Mouse (Mus musculus) gastrocnemius, postnatal 14 days (tissue): ENCODE measurements at regions not wholly inside any gene's neighbourhood (a gene's known extent, or its start where the extent isn't known, plus 50 kb on each side); places are given as distances from the start of the nearest gene placed in this dataset.
A peak's percentile ranks its signal among the peaks of the same experiment; 100 is the strongest.

Experiments used
- DNase-seq: peaks from one replicate; pipeline ENCODE4 v3.0.0; 2021; ENCODE audit warnings: mixed read lengths
- intact Hi-C: fragments of 180-260 bp; cut with DNase I; formaldehyde crosslinking; loops from one replicate; pipeline ENCODE4 v1.15.1; 2025; ENCODE audit warnings: low total_unique reads

DNA sequence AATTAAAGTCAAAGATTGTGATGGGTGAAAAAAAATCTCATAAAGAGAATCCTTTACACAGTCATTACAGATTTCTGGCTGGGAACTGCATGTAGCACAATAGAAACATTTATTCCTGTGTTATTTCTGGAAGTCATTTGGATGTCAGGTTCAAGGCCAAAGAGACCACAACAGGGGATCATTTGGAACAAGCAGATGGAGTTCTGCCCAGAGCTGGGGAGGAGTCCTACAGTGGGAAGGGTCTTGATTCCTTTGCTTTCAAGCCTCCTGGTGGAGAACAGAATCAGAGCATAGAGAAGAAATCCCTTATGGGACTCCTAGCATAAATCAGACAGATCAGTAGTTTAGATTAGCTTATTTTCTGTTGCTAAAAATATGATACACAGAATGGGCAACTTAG is 392.4 kb downstream of the Rwdd3 start:
- no peak for DNase-seq
- intact Hi-C loops: no loop called here

- intact Hi-C loops: no loop called here
Observed at GRCm38 (mm10) chr3:120774951-120775350, 396.5 kb downstream of the Rwdd3 start.

DNA sequence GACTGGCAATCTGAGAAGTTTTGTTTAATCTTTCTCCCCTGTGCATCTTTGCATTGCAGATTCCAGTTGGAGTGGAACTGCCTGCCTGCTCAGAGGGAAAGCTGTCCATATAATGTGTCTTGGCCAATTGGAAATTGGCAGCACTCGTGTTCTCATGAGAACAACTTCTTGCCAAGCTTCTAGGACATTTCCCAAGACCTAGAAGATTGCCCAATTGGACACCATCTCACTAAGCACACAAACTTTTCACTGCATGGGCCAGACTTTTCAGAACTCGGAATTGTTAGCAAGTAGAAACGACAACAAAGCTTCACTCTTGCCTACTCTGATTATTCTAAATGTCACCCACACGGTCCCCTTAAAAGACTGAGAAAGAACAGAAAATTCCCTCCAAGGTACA is 409.8 kb downstream of the Rwdd3 start:
- peak; percentile 6 for DNase-seq
- intact Hi-C loops: no loop called here

More at GRCm38 (mm10) chr3:120774951-120775350, 396.5 kb downstream of the Rwdd3 start:
- DNase-seq: no peak

GRCm38 (mm10) chr3:120761223-120761622 is 410.3 kb downstream of the Rwdd3 start:
- intact Hi-C loops: no loop called here
- DNase-seq: no peak

DNA sequence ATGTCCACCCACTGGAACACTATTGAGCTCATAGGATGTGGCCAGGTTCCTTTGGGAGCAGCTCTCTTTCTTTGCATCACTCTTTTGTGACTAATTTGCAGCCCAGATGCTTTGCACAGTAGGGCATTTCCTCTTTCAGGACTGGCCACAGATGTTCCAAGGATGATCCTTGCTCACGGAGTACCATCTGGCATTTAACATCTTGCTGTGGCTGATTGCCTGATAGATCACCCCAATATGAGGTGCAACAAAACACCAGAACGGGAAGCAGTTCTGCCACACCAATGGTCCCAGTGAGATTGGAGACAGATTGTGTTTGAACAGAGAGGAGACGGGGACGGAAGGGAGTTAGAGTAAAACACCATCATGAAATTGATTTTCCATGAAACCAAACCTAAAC is 423.0 kb downstream of the Rwdd3 start:
- intact Hi-C loops: no loop called here
- DNase-seq: no peak

DNA sequence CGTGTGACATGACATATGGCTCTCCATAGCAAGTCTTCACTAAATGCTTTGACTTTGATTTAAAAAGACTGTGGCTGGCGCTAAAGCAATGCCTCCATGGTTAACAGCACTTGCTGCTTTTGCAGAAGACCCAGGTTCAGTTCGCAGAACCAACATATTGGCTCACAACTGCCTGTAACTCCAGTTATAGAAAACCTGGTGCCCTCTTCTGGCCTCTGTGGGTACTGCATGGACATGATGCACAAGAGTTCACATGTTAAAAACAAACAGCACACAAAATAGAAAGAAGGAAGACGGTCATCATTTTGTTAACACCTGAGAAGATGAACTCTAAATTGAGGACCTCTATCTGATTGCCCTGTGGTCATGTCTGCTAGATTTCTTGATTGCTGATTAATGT is 423.8 kb downstream of the Rwdd3 start:
- intact Hi-C loops: no loop called here
- DNase-seq: no peak

- intact Hi-C loops: no loop called here
- no peak for DNase-seq
Observed at GRCm38 (mm10) chr3:120733332-120733731, 438.2 kb downstream of the Rwdd3 start.

DNA sequence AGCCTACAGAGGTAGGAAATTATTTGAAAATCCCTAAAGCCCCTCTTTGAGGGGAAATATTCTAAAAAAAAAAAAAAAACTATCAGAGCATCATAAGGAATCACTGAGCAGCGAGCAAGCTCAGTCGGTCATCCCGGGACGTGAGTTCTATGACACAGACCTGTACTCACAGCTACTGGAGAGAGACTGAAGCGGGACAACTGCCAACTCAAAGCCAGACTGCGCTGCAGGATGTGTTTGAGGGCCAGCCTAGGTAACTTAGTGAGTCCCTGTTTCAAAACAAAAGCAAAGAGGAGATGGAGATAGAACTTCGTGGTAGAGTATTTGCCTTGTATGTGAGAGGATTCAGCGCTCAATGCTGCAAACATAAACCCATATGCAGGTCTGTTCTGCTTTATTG is 439.1 kb downstream of the Rwdd3 start:
- intact Hi-C loops: no loop called here
- DNase-seq: no peak

DNA sequence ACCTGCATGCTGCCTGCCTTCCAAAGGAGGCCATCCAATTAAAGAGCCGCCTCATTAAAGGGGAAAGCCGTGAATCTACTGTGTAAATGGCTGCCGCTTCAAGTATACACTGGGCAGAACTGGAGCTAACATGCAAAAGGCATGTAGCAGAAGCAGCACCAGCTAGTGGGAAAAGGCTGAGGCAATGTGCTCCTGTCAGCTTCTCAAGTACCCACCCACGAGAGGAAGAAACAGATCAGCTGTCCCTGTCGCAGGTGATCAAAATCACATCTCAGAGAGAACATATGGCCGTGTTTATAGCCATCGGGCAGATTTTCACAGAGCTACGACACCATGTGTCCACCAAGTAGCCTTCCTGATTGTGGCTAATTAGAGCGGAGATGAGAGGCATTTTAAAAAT is 440.2 kb downstream of the Rwdd3 start:
- intact Hi-C loops: no loop called here
- no peak for DNase-seq

- DNase-seq: no peak
- intact Hi-C loops: no loop called here
Observed at GRCm38 (mm10) chr3:120730225-120730624, 441.3 kb downstream of the Rwdd3 start.

DNA sequence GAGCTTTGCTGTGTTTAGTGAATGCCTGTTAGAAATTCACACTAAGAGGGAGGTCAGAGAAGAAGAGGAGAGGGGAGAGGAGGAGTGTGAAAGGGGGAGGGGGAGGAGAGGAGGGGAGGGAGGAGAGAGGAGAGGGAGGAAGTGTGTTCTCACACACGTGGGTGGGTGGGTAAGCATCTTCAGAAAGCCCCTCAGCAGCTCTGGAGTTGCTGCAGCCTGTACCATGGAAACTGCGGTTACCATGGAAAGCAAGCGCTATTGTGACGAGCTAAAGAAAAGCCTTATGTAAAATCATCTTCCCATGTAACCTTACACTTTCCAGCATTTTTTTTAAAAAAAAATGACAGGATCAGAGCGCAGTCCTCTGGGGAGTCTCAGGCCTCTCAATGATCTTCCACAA is 441.8 kb downstream of the Rwdd3 start:
- no peak for DNase-seq
- intact Hi-C loops: no loop called here

DNA sequence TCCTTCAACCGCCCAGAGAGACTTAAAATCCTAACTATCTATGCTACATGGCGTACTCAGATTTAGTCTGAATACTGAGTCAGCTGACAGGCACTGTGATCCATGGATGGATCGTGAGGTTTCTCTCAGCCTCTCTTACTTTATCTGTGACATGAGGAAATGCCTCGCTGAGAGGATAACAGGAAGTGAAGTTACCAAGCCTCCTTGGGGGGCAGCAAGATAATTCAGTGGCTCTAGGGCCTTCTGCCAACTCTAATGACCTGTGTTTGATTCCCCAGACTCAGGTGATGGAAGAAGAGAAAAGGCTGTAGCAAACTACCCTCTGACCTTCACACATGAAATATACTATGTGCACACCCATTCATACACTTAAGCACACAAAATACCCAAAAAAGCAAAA is 486.3 kb downstream of the Rwdd3 start:
- intact Hi-C loops: no loop called here

DNA sequence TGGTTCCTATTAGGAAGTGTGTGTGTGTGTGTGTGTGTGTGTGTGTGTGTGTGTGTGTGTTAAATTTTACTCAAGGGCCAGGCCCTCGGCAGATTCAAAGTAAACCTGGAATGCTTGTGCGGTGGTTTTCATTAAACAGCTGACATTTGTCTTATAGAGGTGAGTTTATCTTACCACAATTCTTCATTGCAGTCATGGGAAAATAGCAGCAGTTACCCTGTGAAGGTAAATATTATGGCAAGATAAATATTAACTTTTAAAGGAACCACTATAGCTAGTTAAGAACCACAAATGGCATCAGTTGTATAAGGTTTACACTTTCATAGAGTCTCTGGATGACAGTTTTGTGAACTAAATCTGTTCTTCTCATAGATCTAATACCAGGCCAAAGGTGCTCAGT is 495.6 kb downstream of the Rwdd3 start:
- intact Hi-C loops: no loop called here

More for the DNA sequence above, 486.3 kb downstream of the Rwdd3 start:
- DNase-seq: no peak

DNA sequence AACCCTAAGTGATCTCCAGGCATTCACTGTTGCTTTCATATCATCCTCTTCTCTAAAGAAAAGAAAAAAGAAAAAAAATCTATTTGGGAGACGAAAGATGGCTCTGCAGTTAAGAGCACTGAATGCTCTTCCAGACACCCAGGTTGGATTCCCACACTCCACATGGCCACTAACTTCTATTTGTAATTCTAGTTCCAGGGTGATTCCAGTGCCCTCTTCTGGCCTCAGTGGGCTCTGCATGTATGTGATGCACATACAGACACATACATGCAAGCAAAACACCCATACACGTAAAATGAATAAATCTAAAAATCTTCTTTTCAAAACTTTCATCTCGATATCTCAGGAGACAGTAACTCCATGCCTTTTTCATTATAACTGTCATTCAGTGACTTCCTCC is 502.8 kb downstream of the Rwdd3 start:
- intact Hi-C loops: no loop called here
- no peak for DNase-seq

More for the DNA sequence above, 495.6 kb downstream of the Rwdd3 start:
- DNase-seq: no peak

GRCm38 (mm10) chr3:120662521-120662920 is 509.0 kb downstream of the Rwdd3 start:
- no peak for DNase-seq
- intact Hi-C loops: no loop called here

- DNase-seq: no peak
- intact Hi-C loops: no loop called here
Observed at GRCm38 (mm10) chr3:120660776-120661175, 510.7 kb downstream of the Rwdd3 start.

GRCm38 (mm10) chr3:120649047-120649868 is 522.2 kb downstream of the Rwdd3 start:
- intact Hi-C loops: no loop called here
- DNase-seq: no peak

GRCm38 (mm10) chr3:120648391-120648790 is 523.1 kb downstream of the Rwdd3 start:
- intact Hi-C loops: no loop called here
- no peak for DNase-seq

DNA sequence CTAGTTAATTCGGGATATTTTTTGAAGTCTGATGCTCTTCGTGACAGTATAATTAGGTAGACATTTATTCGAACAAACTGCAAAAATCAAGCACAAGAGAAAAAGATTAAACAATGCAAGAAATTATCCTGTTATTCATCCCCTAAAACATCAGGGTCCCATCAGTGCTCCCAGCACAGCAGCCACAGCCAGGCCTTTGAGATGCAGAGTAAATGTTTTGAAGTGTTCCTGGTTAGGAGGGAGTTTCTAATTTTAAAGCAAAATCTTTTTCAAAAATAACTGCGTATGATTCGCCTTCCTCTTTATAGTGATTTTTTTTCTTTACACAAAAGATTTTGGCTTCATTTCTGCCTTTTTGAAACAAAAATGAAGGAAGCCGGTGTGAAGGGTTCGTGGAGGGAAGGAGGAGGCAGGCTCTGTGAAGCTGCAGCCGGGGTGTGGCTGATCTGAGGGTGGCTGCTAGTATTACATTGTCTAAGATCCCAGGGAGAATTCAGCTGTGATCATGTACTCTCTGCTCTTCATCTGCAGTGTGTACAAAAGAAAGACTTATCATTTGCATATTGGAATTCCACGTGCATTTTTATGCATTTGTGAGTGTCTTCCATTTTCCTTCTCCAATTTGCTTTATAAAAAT is 534.7 kb downstream of the Rwdd3 start:
- DNase-seq: no peak
- intact Hi-C loops: no loop called here

DNA sequence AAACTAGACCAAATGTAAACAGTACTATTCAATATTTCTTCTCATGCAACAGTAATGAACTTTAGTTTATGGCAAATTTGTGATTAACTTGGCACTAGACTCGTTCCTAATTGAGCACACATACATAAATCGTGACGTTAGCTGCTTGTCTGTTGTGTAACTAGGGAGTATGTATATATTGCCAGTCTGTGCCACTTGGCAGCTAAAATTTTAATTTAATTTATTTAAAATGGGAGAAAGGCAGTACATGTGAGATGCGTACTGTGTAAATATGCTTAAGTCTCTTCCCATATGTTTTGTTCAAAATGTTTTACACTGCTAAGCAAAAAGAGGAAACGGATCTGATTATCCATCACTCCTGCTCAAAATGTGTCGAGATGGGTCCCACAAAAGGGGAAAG is 553.1 kb downstream of the Rwdd3 start:
- intact Hi-C loops: no loop called here
- no peak for DNase-seq

DNA sequence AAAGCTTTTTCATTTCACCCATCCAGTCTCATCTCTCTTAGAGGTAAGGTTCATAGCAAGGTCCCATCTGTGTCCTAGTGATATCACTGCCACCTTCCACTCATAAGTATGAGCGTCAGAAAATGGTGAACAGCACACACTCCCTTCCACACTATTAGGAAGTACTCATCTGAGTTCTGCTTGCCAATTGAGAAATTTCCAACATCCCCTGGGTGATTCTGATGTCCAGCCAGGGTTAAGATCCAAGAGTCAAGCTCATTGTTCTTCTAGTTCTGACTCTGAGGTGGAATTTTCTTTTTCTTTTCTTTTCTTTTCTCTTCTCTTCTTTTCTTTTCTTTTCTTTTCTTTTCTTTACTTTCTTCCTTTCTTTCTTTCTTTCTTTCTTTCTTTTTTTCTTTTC is 577.3 kb downstream of the Rwdd3 start:
- intact Hi-C loops: no loop called here
- no peak for DNase-seq
